Mouse (Mus musculus) limb, embryonic 13.5 days (tissue): ENCODE data around the gene Dbp. TPM values are rescaled to one million over a fixed set of nuclear protein-coding genes. Genes with fewer than 3 reads are reported as not detected.

Source experiments
- polyA plus RNA-seq: library from polyadenylated mRNA; unstranded; fragments of >200 nt; fragmentation: Nextera tagmentation; extraction: Ambion mirVana; gene quantifications from 2 replicates; pipeline ENCODE4 v1.2.1, GENCODE M21; 2015

The Dbp gene
- polyA plus RNA-seq, 1 experiment from 2014 or later: 4.5 TPM

Other genes starting within 250 kb of the Dbp start
- gene Ftl1, start 245.2 kb upstream of the Dbp start, polyA plus RNA-seq: 5,430 and 5,479 TPM in 2 replicates
- gene Bax, start 238.2 kb upstream of the Dbp start, polyA plus RNA-seq: 167 and 170 TPM in 2 replicates
- 1.0 and 1.2 TPM in 2 replicates for gene Tulp2, start 223.2 kb upstream of the Dbp start, polyA plus RNA-seq
- gene Gm45808, start 218.3 kb upstream of the Dbp start, polyA plus RNA-seq: not detected in 2 replicates
- 2.9 and 4.0 TPM in 2 replicates for gene Dhdh, start 216.3 kb upstream of the Dbp start, polyA plus RNA-seq
- 215 TPM in 2 replicates for gene Nucb1, start 194.7 kb upstream of the Dbp start, polyA plus RNA-seq
- 27.5 and 28.8 TPM in 2 replicates for gene Ppp1r15a, start 178.8 kb upstream of the Dbp start, polyA plus RNA-seq
- gene Plekha4, start 178.8 kb upstream of the Dbp start, polyA plus RNA-seq: 3.3 and 4.9 TPM in 2 replicates
- gene Hsd17b14, start 150.2 kb upstream of the Dbp start, polyA plus RNA-seq: 0.43 and 0.98 TPM in 2 replicates
- gene Bcat2, start 134.9 kb upstream of the Dbp start, polyA plus RNA-seq: 55.7 and 59.5 TPM in 2 replicates
- gene Fgf21, start 89.6 kb upstream of the Dbp start, polyA plus RNA-seq: 0.41 and 0.56 TPM in 2 replicates
- gene Fut1, start 87.8 kb upstream of the Dbp start, polyA plus RNA-seq: 0.29 and 0.47 TPM in 2 replicates
- gene Izumo1, start 83.3 kb upstream of the Dbp start, polyA plus RNA-seq: 0.11 TPM in 1 of 2 replicates, not detected in the other
- 7.7 and 9.5 TPM in 2 replicates for gene Rasip1, start 77.6 kb upstream of the Dbp start, polyA plus RNA-seq
- 11.4 TPM in 2 replicates for gene Mamstr, start 65.1 kb upstream of the Dbp start, polyA plus RNA-seq
- gene Fut2, start 38.7 kb upstream of the Dbp start, polyA plus RNA-seq: 0.47 and 0.74 TPM in 2 replicates
- 0.23 and 0.24 TPM in 2 replicates for gene Ntn5, start 21.1 kb upstream of the Dbp start, polyA plus RNA-seq
- gene Sec1, start 10.7 kb upstream of the Dbp start, polyA plus RNA-seq: 0.45 and 0.55 TPM in 2 replicates
- 12.2 and 12.5 TPM in 2 replicates for gene Car11, start 5.2 kb upstream of the Dbp start, polyA plus RNA-seq
- gene Rpl18, start 10.4 kb downstream of the Dbp start, polyA plus RNA-seq: 1,016 and 1,039 TPM in 2 replicates
- 33.4 and 36.0 TPM in 2 replicates for gene Sphk2, start 12.9 kb downstream of the Dbp start, polyA plus RNA-seq
- gene Fam83e, start 16.1 kb downstream of the Dbp start, polyA plus RNA-seq: 0.61 and 1.0 TPM in 2 replicates
- gene Spaca4, start 20.7 kb downstream of the Dbp start, polyA plus RNA-seq: not detected in 2 replicates
- gene Lmtk3, start 78.7 kb downstream of the Dbp start, polyA plus RNA-seq: 4.3 and 4.9 TPM in 2 replicates
- 3.1 and 3.7 TPM in 2 replicates for gene Sult2b1, start 79.6 kb downstream of the Dbp start, polyA plus RNA-seq
- gene Cyth2, start 109.5 kb downstream of the Dbp start, polyA plus RNA-seq: 135 and 137 TPM in 2 replicates
- 2.1 TPM in 2 replicates for gene Kcnj14, start 119.7 kb downstream of the Dbp start, polyA plus RNA-seq
- 69.1 and 71.6 TPM in 2 replicates for gene Grwd1, start 125.9 kb downstream of the Dbp start, polyA plus RNA-seq
- 69.4 and 73.7 TPM in 2 replicates for gene Kdelr1, start 167.7 kb downstream of the Dbp start, polyA plus RNA-seq
- gene Grin2d, start 173.3 kb downstream of the Dbp start, polyA plus RNA-seq: 0.43 and 0.59 TPM in 2 replicates
- gene Syngr4, start 191.6 kb downstream of the Dbp start, polyA plus RNA-seq: 0.43 and 0.46 TPM in 2 replicates
- gene Tmem143, start 191.9 kb downstream of the Dbp start, polyA plus RNA-seq: 4.9 and 5.2 TPM in 2 replicates
- gene Emp3, start 216.3 kb downstream of the Dbp start, polyA plus RNA-seq: 181 and 186 TPM in 2 replicates
- gene Ccdc114, start 219.0 kb downstream of the Dbp start, polyA plus RNA-seq: 4.1 and 4.8 TPM in 2 replicates